Mouse (Mus musculus): Measurements from ENCODE around the gene Grb14.

Gene Grb14

GRCm38 (mm10) chr2:65024887-65025286 lies at the start of gene Grb14:
TSS of gene Grb14 (minus strand) at chr2:65024987.
- DNase-seq (ENCODE audit: low read depth, low spot score): no peak

DNA sequence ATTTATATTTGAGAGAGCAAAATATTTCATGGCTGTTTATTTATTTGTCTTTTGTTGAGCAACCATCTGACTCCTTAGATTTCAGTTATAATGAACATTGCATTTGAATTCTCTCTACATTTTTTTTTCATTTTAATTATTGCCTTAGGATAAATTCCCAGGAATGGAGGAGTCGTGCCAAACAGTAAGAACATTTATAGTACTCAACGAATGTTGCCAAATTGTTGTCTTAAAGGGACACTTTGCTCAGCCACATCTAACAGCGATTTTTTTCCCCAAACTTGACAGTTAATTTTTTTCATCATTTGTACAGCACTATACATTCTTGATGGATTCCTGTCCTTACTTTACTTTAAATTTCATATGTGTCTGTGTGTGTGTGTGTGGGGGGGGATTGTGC lies 47.4 kb upstream of the Grb14 start:
- no peak for DNase-seq (ENCODE audit: low read depth, low spot score)

DNA sequence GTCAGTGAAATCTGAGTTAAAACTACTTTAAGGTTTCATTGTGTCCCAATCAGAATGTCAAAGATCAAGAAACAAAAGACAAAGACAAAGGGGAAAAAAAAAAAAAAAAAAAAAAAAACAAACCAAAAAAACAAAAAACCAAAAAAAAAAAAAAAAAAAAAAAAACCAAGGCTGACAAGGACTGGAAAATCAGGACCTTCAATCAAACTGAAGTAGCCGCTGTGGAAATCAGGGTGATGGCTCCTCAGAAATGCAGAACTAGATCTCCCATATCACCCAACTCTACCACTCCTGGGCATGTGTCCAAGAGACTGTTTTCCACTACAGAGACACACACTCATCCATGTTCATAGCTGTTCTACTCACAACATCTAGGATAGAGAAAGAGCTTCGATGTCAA lies 29.0 kb upstream of the Grb14 start:
- DNase-seq (ENCODE audit: low read depth, low spot score): no peak

GRCm38 (mm10) chr2:65052191-65053012 lies 27.6 kb upstream of the Grb14 start:
- no peak for DNase-seq (ENCODE audit: low read depth, low spot score)

DNA sequence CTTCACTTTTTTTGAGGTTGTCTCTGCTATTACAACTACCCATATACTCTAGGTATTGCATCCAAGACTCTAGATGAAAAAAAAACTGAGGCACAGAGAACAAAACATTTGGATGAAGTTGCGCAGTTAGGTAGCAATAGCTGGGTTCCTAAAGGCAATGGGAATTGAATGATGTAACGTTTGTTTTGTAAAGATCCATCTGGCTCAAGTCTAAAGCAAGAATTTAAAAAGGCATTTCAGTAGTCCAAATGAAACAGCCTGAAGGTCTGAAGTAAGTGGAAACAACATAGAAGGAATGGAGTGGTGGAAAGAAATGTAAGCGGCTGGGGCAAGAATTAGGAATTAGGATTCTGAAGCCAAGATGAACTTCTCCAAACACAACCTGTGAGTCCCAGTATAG lies 26.0 kb upstream of the Grb14 start:
- no peak for DNase-seq (ENCODE audit: low read depth, low spot score)

- DNase-seq (ENCODE audit: low read depth, low spot score): no peak
Observed at GRCm38 (mm10) chr2:65048234-65049017, 23.6 kb upstream of the Grb14 start.

- peak; percentile 31 for DNase-seq (ENCODE audit: low read depth, low spot score)
Observed at GRCm38 (mm10) chr2:65038164-65038563, 13.4 kb upstream of the Grb14 start.

- DNase-seq (ENCODE audit: low read depth, low spot score): peak; percentile 68
Observed at GRCm38 (mm10) chr2:65037546-65037945, 12.8 kb upstream of the Grb14 start.

DNA sequence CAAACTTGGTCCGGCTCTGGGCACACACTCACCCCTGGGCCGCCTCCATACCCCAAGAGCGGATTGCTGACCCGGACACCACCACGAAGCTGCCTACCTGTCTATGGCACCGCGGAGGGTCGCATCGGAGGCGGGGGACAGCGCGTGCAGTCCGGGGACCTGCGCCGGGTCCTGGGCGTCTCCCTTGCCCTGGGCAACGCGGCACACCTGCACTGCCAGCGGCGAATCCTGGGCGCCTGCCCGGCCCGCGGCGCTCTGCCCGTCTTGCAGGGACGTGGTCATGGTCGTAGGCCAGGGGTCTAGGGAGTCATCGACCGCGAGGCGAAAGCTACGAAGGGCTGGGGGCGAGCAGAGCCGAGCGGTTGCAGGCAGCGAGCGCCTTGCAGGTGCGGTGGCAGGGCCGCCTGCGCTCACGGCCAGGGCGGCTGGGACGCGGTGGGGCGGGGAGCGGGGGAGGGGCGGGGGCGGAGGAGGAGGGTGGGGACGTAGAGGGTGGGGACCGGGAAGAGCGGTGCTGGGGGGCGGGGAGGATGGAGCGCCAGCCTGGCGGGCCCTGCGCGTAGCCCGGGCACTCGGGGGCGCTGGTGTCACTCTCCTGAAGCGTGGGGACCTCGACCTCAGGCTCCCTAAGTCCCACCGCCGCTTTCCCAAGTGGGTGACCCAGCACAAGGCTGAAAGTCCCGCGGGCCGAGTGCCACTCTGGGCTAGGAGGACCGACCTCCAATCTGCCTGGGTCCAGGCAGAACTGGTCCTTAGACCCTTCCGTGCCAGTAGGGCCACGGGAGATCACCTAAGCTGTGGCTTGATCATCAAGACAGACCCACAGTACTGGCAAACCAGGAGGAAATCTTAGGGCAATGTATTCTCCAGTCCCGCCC lies 2.2 kb downstream of the Grb14 start:
- DNase-seq (ENCODE audit: low read depth, low spot score): peak; percentile 62

DNA sequence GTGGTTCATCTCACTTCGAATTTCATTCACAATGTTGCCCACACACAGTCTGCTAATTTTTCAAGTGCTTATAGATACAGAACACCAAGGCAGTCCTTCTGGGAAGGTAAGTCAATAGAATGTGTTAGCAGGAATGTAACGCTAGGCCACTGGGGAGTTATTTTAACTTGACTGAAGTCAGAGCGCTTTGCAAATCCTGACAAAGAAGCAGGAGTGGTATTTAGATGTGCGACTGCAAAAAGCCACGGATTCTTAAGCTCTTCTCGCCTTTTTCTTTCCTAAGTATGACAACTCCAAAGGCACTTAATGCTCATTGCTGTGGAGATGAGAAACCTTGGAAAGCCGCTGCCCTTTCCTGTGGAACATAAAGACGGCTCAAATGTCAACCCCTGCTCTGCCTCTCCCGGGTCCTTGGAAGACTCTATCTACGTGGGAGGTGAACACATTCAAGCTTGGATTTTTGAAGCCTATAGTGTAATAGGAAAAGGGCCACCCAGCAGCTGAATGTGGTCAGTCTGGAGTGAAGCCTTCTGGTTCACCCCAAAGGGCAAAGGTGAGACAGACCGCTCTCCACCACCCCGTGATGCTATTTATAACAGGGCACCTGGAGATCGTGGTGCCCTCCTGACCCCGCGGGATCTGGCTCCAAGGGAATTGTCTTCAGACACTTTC lies 3.0 kb downstream of the Grb14 start:
- DNase-seq (ENCODE audit: low read depth, low spot score): no peak

GRCm38 (mm10) chr2:65017375-65017774 lies 7.4 kb downstream of the Grb14 start:
- no peak for DNase-seq (ENCODE audit: low read depth, low spot score)

GRCm38 (mm10) chr2:65014552-65014951 lies 10.2 kb downstream of the Grb14 start:
- DNase-seq (ENCODE audit: low read depth, low spot score): no peak

- DNase-seq (ENCODE audit: low read depth, low spot score): no peak
Observed at GRCm38 (mm10) chr2:65010105-65010504, 14.7 kb downstream of the Grb14 start.

GRCm38 (mm10) chr2:65007396-65007795 lies 17.4 kb downstream of the Grb14 start:
- DNase-seq (ENCODE audit: low read depth, low spot score): no peak

GRCm38 (mm10) chr2:65005044-65005443 lies 19.7 kb downstream of the Grb14 start:
- DNase-seq (ENCODE audit: low read depth, low spot score): no peak

- DNase-seq (ENCODE audit: low read depth, low spot score): peak; percentile 38
Observed at GRCm38 (mm10) chr2:65003433-65003832, 21.4 kb downstream of the Grb14 start.

DNA sequence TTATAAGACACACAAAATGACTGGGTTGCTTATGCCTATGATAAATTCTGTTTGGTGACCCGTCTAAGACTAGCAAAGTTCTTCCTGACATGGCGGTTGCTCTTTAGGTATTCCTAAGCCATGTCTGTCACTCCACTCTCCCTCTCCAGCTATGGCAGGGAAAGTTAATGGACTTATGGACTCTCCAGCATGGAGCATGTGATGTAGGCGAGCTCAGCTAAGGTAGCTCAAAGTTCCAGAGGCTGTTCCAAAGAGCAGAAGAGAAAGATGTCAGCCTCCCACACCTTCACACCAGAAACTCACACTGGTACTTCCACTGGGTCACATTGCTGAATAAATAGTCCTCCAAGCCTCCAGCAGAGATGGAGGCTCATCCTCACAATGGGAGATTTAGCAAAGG lies 22.2 kb downstream of the Grb14 start:
- no peak for DNase-seq (ENCODE audit: low read depth, low spot score)

- no peak for DNase-seq (ENCODE audit: low read depth, low spot score)
Observed at GRCm38 (mm10) chr2:64995048-64995447, 29.7 kb downstream of the Grb14 start.

DNA sequence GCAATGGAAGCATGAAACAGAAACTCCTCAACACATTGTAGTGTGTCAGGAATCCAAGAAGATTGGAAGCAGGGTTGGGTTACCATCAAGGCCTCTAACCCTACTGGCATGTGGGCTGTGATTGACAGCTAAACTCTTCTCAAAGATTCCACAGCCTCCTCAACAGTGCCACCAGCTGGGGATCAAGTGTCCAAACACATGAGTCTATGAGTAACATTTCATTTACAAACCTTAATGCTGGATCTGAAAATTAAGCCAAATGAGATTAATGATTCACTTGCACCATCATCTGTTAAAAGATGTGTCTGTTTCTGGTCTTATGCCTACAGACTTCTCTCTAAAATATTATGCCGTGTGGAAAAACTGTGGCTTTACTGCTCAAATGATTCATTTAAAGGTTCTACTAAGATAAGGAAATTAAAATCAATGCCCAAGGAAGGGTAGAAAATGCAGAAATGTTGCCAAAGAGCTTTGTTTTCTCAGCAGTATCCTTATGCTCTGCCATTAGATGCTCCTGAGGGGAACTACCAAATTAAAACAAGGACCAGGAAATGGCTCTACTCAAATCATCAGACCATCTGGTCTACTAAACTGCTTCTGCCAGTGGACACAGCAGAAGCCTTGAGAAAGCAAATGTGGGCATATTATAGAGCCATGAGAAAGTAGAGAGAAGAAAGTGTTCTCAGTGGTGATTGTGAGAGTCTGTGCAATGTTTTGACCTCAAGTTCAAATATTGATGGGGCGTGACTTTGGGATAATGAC lies 35.2 kb downstream of the Grb14 start:
- peak; percentile 14 for DNase-seq (ENCODE audit: low read depth, low spot score)

DNA sequence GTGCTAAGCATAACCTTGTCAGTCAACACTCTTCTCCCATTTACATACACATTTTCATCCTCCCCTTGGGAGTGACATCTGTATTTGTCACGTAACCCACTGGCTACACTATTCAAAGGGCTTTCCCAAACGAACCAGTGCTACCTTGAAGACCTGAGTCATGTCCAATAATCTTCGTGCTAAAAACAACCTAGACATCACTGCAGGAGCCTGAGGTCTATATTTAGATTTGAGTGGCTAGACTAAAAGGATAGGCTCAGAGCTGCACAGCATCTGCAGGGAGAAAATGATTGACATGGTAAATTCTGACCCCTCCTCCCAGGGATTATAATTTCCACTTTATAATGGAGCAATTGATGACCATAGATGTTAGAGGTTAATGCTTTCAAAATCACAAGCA lies 37.0 kb downstream of the Grb14 start:
- no peak for DNase-seq (ENCODE audit: low read depth, low spot score)

DNA sequence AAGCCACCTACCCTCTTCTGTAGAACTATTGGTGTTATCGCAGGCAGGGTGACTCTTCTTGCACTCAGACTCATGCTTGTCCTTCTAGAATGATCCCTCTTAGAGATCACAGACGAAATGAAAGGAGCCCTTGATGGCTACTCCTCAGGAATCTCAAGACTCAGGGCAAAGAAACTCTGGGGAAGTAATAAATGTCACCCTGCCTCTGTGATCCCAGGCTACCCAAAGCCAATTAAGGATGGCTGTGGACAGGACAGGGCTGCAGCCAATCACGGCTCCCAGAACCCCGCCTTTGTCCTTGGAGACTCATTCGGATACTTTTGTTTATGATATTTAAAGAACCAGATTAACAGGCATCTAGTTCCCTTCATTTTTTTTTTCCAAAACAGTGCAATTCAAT lies 49.2 kb downstream of the Grb14 start:
- DNase-seq (ENCODE audit: low read depth, low spot score): no peak
